Mouse (Mus musculus) limb, embryonic 13.5 days (tissue): ENCODE measurements at regions not wholly inside any gene's neighbourhood (a gene's known extent, or its start where the extent isn't known, plus 50 kb on each side); places are given as distances from the start of the nearest gene placed in this dataset.

Experiments
- ATAC-seq: fragments of 200-750 bp; cut with Nextera tagmentation; 2 replicates; pipeline ENCODE4 v1.8.0; 2017; ENCODE audit warnings: low read depth, moderate number of reproducible peaks, moderate TSS enrichment; ENCODE audit not compliant: low FRiP score
- H3K27ac ChIP-seq: fragments of 300-500 bp; sonication (generic); 2 replicates; pipeline ENCODE4 v1.5.1; 2015; ENCODE audit warnings: inconsistent platforms, mild to moderate bottlenecking, moderate library complexity
- H3K27me3 ChIP-seq: fragments of 300-500 bp; sonication (generic); 2 replicates; pipeline ENCODE4 v1.6.1; 2015; ENCODE audit warnings: mild to moderate bottlenecking, inconsistent platforms
- H3K36me3 ChIP-seq: fragments of 300-500 bp; sonication (generic); 2 replicates; pipeline ENCODE4 v1.6.1; 2015; ENCODE audit warnings: inconsistent platforms, mild to moderate bottlenecking, moderate library complexity
- H3K4me1 ChIP-seq: fragments of 300-500 bp; sonication (generic); 2 replicates; pipeline ENCODE4 v1.6.1; 2015; ENCODE audit warnings: inconsistent platforms
- H3K4me2 ChIP-seq: fragments of 300-500 bp; sonication (generic); replicated peaks from 2 replicates; pipeline ENCODE4 v1.6.1; 2015; ENCODE audit warnings: inconsistent platforms, mild to moderate bottlenecking, moderate library complexity
- H3K4me3 ChIP-seq: fragments of 300-500 bp; sonication (generic); 2 replicates; pipeline ENCODE4 v1.5.1; 2015; ENCODE audit warnings: moderate library complexity, mild to moderate bottlenecking, inconsistent platforms
- H3K9ac ChIP-seq: fragments of 300-500 bp; sonication (generic); 2 replicates; pipeline ENCODE4 v1.6.1; 2015; ENCODE audit warnings: mild to moderate bottlenecking, inconsistent platforms
- H3K9me3 ChIP-seq: fragments of 300-500 bp; sonication (generic); 2 replicates; pipeline ENCODE4 v1.6.1; 2016; ENCODE audit warnings: inconsistent platforms
- WGBS: fragments of 180-500 bp; shearing (Covaris S2); methylation state at CpG from one replicate; pipeline ENCODE4 v1.1.7; 2015; 5-methylcytosine and 5-hydroxymethylcytosine counted together

GRCm38 (mm10) chr13:112039422-112040145 is 230.8 kb upstream of the Map3k1 start:
- Histone ChIP-seq H3K4me3 (no peak overlapping the region), H3K4me1 (no peaks in the 10 kb centered on the region), H3K4me2 (no peak overlapping the region), H3K9me3 (no peaks in the 10 kb centered on the region), H3K36me3 (no peaks in the 10 kb centered on the region), H3K9ac (no peak overlapping the region), H3K27me3 (no peaks in the 10 kb centered on the region), H3K27ac (no peak overlapping the region)
- ATAC-seq = no peak
- 85% methylated on average over 7 of the region's 7 CpGs for WGBS

DNA sequence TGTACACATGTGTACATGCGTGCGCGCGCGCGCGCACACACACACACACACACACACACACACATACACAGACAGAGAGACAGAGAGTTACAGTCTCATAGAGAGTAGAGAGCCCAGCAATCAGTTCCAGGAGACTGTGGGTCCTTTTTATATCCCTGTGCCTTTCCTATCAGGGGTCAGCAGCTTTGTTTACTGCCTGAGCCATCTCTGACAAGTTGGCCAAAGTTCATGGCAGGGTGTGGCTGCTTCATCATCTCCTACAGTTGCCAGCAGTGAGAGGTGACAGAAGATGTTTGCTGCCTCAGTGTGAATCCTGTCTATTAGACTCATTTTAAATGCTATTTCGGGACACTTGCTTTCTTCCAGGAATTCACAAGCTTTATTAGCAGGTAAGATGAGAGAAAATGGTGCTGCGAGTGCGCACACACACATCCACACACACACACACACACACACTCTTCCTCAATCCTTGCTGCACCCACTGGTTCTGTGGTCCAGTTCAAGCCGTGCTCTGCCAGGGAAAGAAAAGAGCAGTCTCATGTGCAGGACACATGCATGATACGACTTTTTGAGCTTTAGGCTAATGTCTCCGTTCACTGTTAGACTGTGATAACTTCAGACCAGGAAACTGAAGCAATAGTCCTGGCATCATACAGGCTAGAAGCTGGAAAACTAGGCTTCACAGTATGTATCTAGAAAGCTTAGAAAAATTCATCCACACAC is 234.9 kb upstream of the Map3k1 start:
- no peaks in the 10 kb centered on the region for H3K36me3 ChIP-seq
- no peak overlapping the region for H3K27ac ChIP-seq
- H3K4me1 ChIP-seq = peaks cover 7% of the 10 kb centered on the region
- 92% methylated on average over 13 of the region's 13 CpGs for WGBS
- no peaks in the 10 kb centered on the region for H3K27me3 ChIP-seq
- H3K4me2 ChIP-seq = no peak overlapping the region
- no peaks in the 10 kb centered on the region for H3K9me3 ChIP-seq
- ATAC-seq = no peak
- H3K4me3 ChIP-seq = no peak overlapping the region
- no peak overlapping the region for H3K9ac ChIP-seq

DNA sequence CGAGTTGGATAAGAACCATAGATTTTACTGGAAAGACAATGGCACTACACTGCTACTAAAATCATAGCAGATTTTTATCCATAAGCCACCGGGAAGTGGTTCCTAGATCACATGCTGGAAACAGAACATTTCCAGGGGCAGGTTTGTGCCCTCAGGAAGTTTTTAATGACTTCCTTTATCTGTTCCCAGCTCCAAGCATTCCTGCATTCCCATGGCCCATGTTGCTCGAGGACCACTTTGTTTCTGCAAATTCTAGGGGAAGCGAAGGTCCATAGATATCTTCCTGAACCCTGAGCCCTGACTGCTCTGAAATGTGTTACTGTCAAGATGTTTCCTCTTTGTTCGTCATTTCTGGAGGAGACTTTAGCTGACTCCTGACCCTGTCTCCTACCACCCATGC is 235.6 kb upstream of the Map3k1 start:
- Histone ChIP-seq H3K4me1 (peaks cover 7% of the 10 kb centered on the region), H3K36me3 (no peaks in the 10 kb centered on the region), H3K9ac (no peak overlapping the region), H3K27ac (no peak overlapping the region), H3K4me2 (no peak overlapping the region), H3K27me3 (no peaks in the 10 kb centered on the region), H3K4me3 (no peak overlapping the region), H3K9me3 (no peaks in the 10 kb centered on the region)
- ATAC-seq = no peak
- WGBS = 58% methylated on average over 5 of the region's 5 CpGs

GRCm38 (mm10) chr13:112046247-112047211 is 237.7 kb upstream of the Map3k1 start:
- H3K4me3 ChIP-seq = no peak overlapping the region
- no peaks in the 10 kb centered on the region for H3K27me3 ChIP-seq
- no peaks in the 10 kb centered on the region for H3K36me3 ChIP-seq
- no peak overlapping the region for H3K4me2 ChIP-seq
- H3K27ac ChIP-seq = no peak overlapping the region
- no peak overlapping the region for H3K9ac ChIP-seq
- no peak for ATAC-seq
- no peaks in the 10 kb centered on the region for H3K9me3 ChIP-seq
- H3K4me1 ChIP-seq = peaks cover 7% of the 10 kb centered on the region
- WGBS = 78% methylated on average over 15 of the region's 15 CpGs

DNA sequence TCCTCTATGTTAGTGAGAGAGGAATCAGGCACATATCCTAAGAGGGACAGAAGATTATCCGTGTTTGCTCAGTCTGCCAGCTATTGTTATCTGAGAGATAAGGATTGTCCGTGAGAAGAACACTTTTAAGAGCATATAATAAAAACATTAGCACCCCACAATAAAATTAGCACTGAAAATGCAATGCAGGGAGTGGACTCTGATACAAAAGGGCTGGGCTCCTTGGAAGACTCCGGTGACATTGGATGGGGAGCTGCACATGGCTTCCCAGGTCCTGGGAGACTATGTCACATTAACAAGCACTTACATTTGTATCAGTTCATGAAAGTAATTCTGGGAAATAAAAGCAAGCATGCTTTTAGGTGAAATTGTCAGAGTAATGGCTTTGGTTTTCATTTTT is 238.6 kb upstream of the Map3k1 start:
- Histone ChIP-seq H3K27me3 (no peaks in the 10 kb centered on the region), H3K4me2 (no peak overlapping the region), H3K27ac (no peak overlapping the region), H3K9ac (no peak overlapping the region), H3K4me1 (peaks cover 7% of the 10 kb centered on the region), H3K36me3 (no peaks in the 10 kb centered on the region), H3K4me3 (no peak overlapping the region), H3K9me3 (no peaks in the 10 kb centered on the region)
- WGBS = 64% methylated on average over 3 of the region's 3 CpGs
- ATAC-seq = no peak

- Histone ChIP-seq H3K9ac (no peak overlapping the region), H3K9me3 (no peaks in the 10 kb centered on the region), H3K4me2 (no peak overlapping the region), H3K4me1 (peaks cover 7% of the 10 kb centered on the region), H3K27me3 (no peaks in the 10 kb centered on the region), H3K36me3 (no peaks in the 10 kb centered on the region), H3K27ac (no peak overlapping the region), H3K4me3 (no peak overlapping the region)
- 67% methylated on average over 13 of the region's 13 CpGs for WGBS
- no peak for ATAC-seq
These were observed 239.1 kb upstream of the Map3k1 start for GRCm38 (mm10) chr13:112047874-112048273.

- Histone ChIP-seq H3K9me3 (no peaks in the 10 kb centered on the region), H3K27me3 (no peaks in the 10 kb centered on the region), H3K9ac (no peak overlapping the region), H3K4me2 (no peak overlapping the region), H3K4me3 (no peak overlapping the region), H3K4me1 (peaks cover 7% of the 10 kb centered on the region), H3K27ac (no peak overlapping the region), H3K36me3 (no peaks in the 10 kb centered on the region)
- 84% methylated on average over 6 of the region's 6 CpGs for WGBS
- ATAC-seq = no peak
These were observed 239.5 kb upstream of the Map3k1 start for GRCm38 (mm10) chr13:112048327-112048726.

DNA sequence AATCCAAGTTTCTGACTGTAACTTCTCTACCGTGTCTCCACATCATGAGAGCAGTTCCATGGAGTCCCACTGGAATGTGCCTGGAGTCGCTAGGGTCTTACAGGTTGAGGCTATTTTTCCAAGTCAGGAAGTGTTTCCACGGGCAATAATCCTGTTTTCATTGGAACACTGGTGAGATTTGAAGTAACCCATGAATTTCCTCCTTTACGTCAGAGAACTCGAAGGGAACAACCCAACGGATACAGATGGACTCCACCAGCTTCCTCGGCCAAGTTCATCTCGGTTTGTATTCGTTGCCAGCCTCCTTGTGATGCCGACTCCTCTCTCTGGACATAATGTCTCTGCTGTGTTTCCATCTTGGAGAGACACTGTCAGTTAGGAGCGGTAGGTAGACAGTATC is 237.4 kb upstream of the Ankrd55 start:
- no peaks in the 10 kb centered on the region for H3K27me3 ChIP-seq
- no peak overlapping the region for H3K4me3 ChIP-seq
- no peak overlapping the region for H3K9ac ChIP-seq
- H3K36me3 ChIP-seq = no peaks in the 10 kb centered on the region
- H3K9me3 ChIP-seq = no peaks in the 10 kb centered on the region
- peaks cover 2% of the 10 kb centered on the region for H3K4me1 ChIP-seq
- 87% methylated on average over 11 of the region's 11 CpGs for WGBS
- H3K27ac ChIP-seq = no peak overlapping the region
- no peak overlapping the region for H3K4me2 ChIP-seq
- ATAC-seq = no peak

GRCm38 (mm10) chr13:112052011-112052410 is 236.2 kb upstream of the Ankrd55 start:
- 88% methylated on average over 3 of the region's 3 CpGs for WGBS
- H3K4me1 ChIP-seq = no peaks in the 10 kb centered on the region
- ATAC-seq = no peak
- H3K9ac ChIP-seq = no peak overlapping the region
- no peak overlapping the region for H3K4me2 ChIP-seq
- H3K9me3 ChIP-seq = no peaks in the 10 kb centered on the region
- H3K4me3 ChIP-seq = no peak overlapping the region
- H3K27me3 ChIP-seq = no peaks in the 10 kb centered on the region
- no peak overlapping the region for H3K27ac ChIP-seq
- H3K36me3 ChIP-seq = no peaks in the 10 kb centered on the region

- H3K9me3 ChIP-seq = no peaks in the 10 kb centered on the region
- H3K4me2 ChIP-seq = no peak overlapping the region
- no peak for ATAC-seq
- H3K27ac ChIP-seq = no peak overlapping the region
- H3K27me3 ChIP-seq = no peaks in the 10 kb centered on the region
- H3K9ac ChIP-seq = no peak overlapping the region
- H3K36me3 ChIP-seq = no peaks in the 10 kb centered on the region
- WGBS = 94% methylated on average over 3 of the region's 3 CpGs
- no peak overlapping the region for H3K4me3 ChIP-seq
- no peaks in the 10 kb centered on the region for H3K4me1 ChIP-seq
These were observed 235.8 kb upstream of the Ankrd55 start for GRCm38 (mm10) chr13:112052456-112052855.

GRCm38 (mm10) chr13:112054879-112055371 is 233.3 kb upstream of the Ankrd55 start:
- no peak overlapping the region for H3K4me3 ChIP-seq
- no peaks in the 10 kb centered on the region for H3K27me3 ChIP-seq
- H3K27ac ChIP-seq = no peak overlapping the region
- WGBS = 69% methylated on average over 6 of the region's 6 CpGs
- no peak for ATAC-seq
- no peaks in the 10 kb centered on the region for H3K9me3 ChIP-seq
- no peak overlapping the region for H3K9ac ChIP-seq
- H3K4me2 ChIP-seq = no peak overlapping the region
- no peaks in the 10 kb centered on the region for H3K36me3 ChIP-seq
- H3K4me1 ChIP-seq = peaks cover 4% of the 10 kb centered on the region; the same call in 1 of the 2 replicates

GRCm38 (mm10) chr13:112058218-112058617 is 230.0 kb upstream of the Ankrd55 start:
- no peak for ATAC-seq
- Histone ChIP-seq H3K4me1 (peaks cover 9% of the 10 kb centered on the region), H3K9ac (no peak overlapping the region), H3K36me3 (no peaks in the 10 kb centered on the region), H3K27me3 (no peaks in the 10 kb centered on the region), H3K4me2 (no peak overlapping the region), H3K9me3 (no peaks in the 10 kb centered on the region), H3K4me3 (no peak overlapping the region), H3K27ac (no peak overlapping the region)
- WGBS = 83% methylated on average over 11 of the region's 11 CpGs
